In genomic region chr7:97748527-97749206, GRCm38 (mm10) we compare ENCODE assay signal across 7 mouse cellular contexts. TPM values are rescaled to one million over a fixed set of nuclear protein-coding genes. Genes with fewer than 3 reads are reported as not detected.
DNase-seq lines count a peak whose midpoint lies in the region; ATAC-seq and TF ChIP-seq lines count a peak whose summit lies in the region.

No protein-coding gene starts in this region.

- H3K27ac ChIP-seq in CH12.LX (ENCODE audit: insufficient read depth, low read depth): no peak overlapping the region
- peak overlapping the region; percentile 87 for H3K27ac ChIP-seq in heart, adult 2 months
- peak overlapping the region; percentile 45; the same call in 1 of the 2 replicates for H3K27ac ChIP-seq in kidney, embryonic 15.5 days

- H3K4me3 ChIP-seq in CH12.LX (replicated peaks in 1 of 3; ENCODE audit: low read depth in 2 of 3, low read length in 2 of 3, poor library complexity in 1 of 3): peak overlapping the region; percentile 45 to 65 (median 60)
- peak overlapping the region; percentile 31 for H3K4me3 ChIP-seq in heart, adult 2 months
- peak overlapping the region; percentile 15; the same call in 1 of the 2 replicates for H3K4me3 ChIP-seq in kidney, embryonic 15.5 days (replicated peaks)

- dilution Hi-C loops in CH12.LX (cut with MboI; ENCODE audit: extremely low pct_ligation_motif_present, extremely low pct_unique_long_range_greater_than_20kb, low sequenced_read_pairs): no loop called here

- peak overlapping the region; percentile 22; the same call in 1 of the 2 replicates for H3K9ac ChIP-seq in CH12.LX (ENCODE audit: insufficient read depth, low read depth)
- peak overlapping the region; percentile 69 for H3K9ac ChIP-seq in heart, adult 2 months (ENCODE audit: low read depth, low read length)
- no peak overlapping the region for H3K9ac ChIP-seq in kidney, embryonic 15.5 days

- in situ Hi-C loops in CH12.LX (cut with MboI; ENCODE audit: low pct_ligation_motif_present, low pct_unique_long_range_greater_than_20kb, low sequenced_read_pairs): no loop called here

- no peaks in the 10 kb centered on the region for H3K79me2 ChIP-seq in CH12.LX (replicated peaks; ENCODE audit: control insufficient read depth, extremely low read depth, insufficient read depth, poor library complexity, severe bottlenecking)
- H3K79me2 ChIP-seq in heart, adult 2 months (replicated peaks; ENCODE audit: control insufficient read depth, insufficient read depth, low read length): no peaks in the 10 kb centered on the region

- peak; percentile 50; the same call in 1 of the 2 replicates for ATAC-seq in kidney, embryonic 15.5 days (replicated peaks; ENCODE audit: low FRiP score)

- WGBS in heart, adult 2 months: 31% methylated on average over 10 of the region's 10 CpGs
- 64% methylated on average over 10 of the region's 10 CpGs for WGBS in kidney, embryonic 15.5 days

- peak overlapping the region; percentile 79 for H3K4me2 ChIP-seq in CH12.LX (ENCODE audit: insufficient read depth, low read depth, poor library complexity, severe bottlenecking)
- H3K4me2 ChIP-seq in kidney, embryonic 15.5 days: peak overlapping the region; percentile 48

- no peaks in the 10 kb centered on the region for H3K9me3 ChIP-seq in CH12.LX (replicated peaks; ENCODE audit: low read length)
- H3K9me3 ChIP-seq in kidney, embryonic 15.5 days (replicated peaks): no peaks in the 10 kb centered on the region

- DNase-seq in CH12.LX (ENCODE audit: extremely low read depth): peak; percentile 28
- peak; percentile 51 for DNase-seq in ZHBTc4 (ENCODE audit: low read depth, low spot score)
- peak; percentile 52 for DNase-seq in heart, adult 2 months
- DNase-seq in lung, postnatal 14 days: peak; percentile 44
- DNase-seq in splenic B cell, adult 2 months (ENCODE audit: low read depth, low spot score): peak; percentile 59
- DNase-seq in cerebellum, postnatal 4 days (ENCODE audit: low spot score in 2 of 2): no peak

- intact Hi-C loops in heart, adult 2 months (cut with DNase I): loop anchor here (5.0 kb wide), 3 partner anchors 99 to 354 kb away; no protein-coding TSS in a partner anchor

- no peak for TF ChIP-seq EP300 in CH12.LX (IDR thresholded peaks at IDR 0.05; ENCODE audit: low read length)
- no peak for TF ChIP-seq EP300 in heart, adult 2 months (IDR thresholded peaks at IDR 0.05; ENCODE audit: insufficient read depth, low read depth, low read length)

- TF ChIP-seq RAD21 in CH12.LX (IDR thresholded peaks at IDR 0.05; ENCODE audit: low read depth, low read length): no peak

- TF ChIP-seq CTCF in CH12.LX (conservative IDR thresholded peaks at IDR 0.05 in 1 of 2, IDR thresholded peaks at IDR 0.05 in 1 of 2; ENCODE audit: low read depth in 2 of 2, low read length in 2 of 2): no peak
- no peak for TF ChIP-seq CTCF in heart, adult 2 months (IDR thresholded peaks at IDR 0.05)

- peaks cover 2 to 7% of the 10 kb centered on the region in 2 experiments; a peak in 2 of 4 replicates for H3K4me1 ChIP-seq in CH12.LX (ENCODE audit: control insufficient read depth in 1 of 2, insufficient read depth in 2 of 2)
- H3K4me1 ChIP-seq in heart, adult 2 months (ENCODE audit: control insufficient read depth, insufficient read depth, low read length): peaks cover 6% of the 10 kb centered on the region
- H3K4me1 ChIP-seq in kidney, embryonic 15.5 days: peaks cover 22% of the 10 kb centered on the region

- no peaks in the 10 kb centered on the region for H3K36me3 ChIP-seq in CH12.LX (replicated peaks in 1 of 2; ENCODE audit: control insufficient read depth in 1 of 2, insufficient read depth in 1 of 2, low read length in 1 of 2)
- H3K36me3 ChIP-seq in heart, adult 2 months (ENCODE audit: control insufficient read depth, insufficient read depth, low read length): no peaks in the 10 kb centered on the region
- H3K36me3 ChIP-seq in kidney, embryonic 15.5 days: no peaks in the 10 kb centered on the region
- H3K36me3 ChIP-seq in splenic B cell, adult 2 months (ENCODE audit: control insufficient read depth, insufficient read depth, low read length, poor library complexity, severe bottlenecking): no peaks in the 10 kb centered on the region

- TF ChIP-seq POLR2A in CH12.LX (IDR thresholded peaks at IDR 0.05; ENCODE audit: low read depth, low read length): no peak
- TF ChIP-seq POLR2A in heart, adult 2 months (IDR thresholded peaks at IDR 0.05; ENCODE audit: insufficient read depth, low read depth, low read length): no peak; the same call in 1 of the 2 replicates

- H3K27me3 ChIP-seq in CH12.LX (replicated peaks): peaks cover 13% of the 10 kb centered on the region
- no peaks in the 10 kb centered on the region for H3K27me3 ChIP-seq in heart, adult 2 months (ENCODE audit: control insufficient read depth, insufficient read depth, low read length)
- no peaks in the 10 kb centered on the region for H3K27me3 ChIP-seq in kidney, embryonic 15.5 days
- H3K27me3 ChIP-seq in splenic B cell, adult 2 months (ENCODE audit: control insufficient read depth, insufficient read depth, low read length, poor library complexity, severe bottlenecking): no peaks in the 10 kb centered on the region

TF ChIP-seq in CH12.LX, 34 proteins besides CTCF, POLR2A, EP300 and RAD21:
- TF ChIP-seq GABPA (IDR thresholded peaks at IDR 0.05; ENCODE audit: insufficient replicate concordance, low read depth, low read length): no peak
- 0 out of 2 replicates have a peak, but pooled peaks have one; percentile 16 for TF ChIP-seq UBTF (IDR thresholded peaks at IDR 0.05; ENCODE audit: low read depth, low read length)
- peak; percentile 63; the same call in 1 of the 2 replicates for TF ChIP-seq MXI1 (IDR thresholded peaks at IDR 0.05; ENCODE audit: low read depth, low read length)
- no peak for TF ChIP-seq ZC3H11A (IDR thresholded peaks at IDR 0.05; ENCODE audit: low read depth, low read length)
- TF ChIP-seq HCFC1 (IDR thresholded peaks at IDR 0.05; ENCODE audit: low read depth, low read length): peak; percentile 18; the same call in 1 of the 2 replicates
- TF ChIP-seq IRF4 (IDR thresholded peaks at IDR 0.05; ENCODE audit: low read depth, low read length): no peak; the same call in 1 of the 2 replicates
- 0 out of 2 replicates have a peak, but pooled peaks have one; percentile 47 for TF ChIP-seq CHD1 (IDR thresholded peaks at IDR 0.05; ENCODE audit: low read depth, low read length)
- TF ChIP-seq MYC (IDR thresholded peaks at IDR 0.05; ENCODE audit: low read depth, low read length): no peak
- no peak for TF ChIP-seq PAX5 (IDR thresholded peaks at IDR 0.05; ENCODE audit: low read length)
- TF ChIP-seq MAZ (IDR thresholded peaks at IDR 0.05; ENCODE audit: low read depth, low read length): no peak
- TF ChIP-seq ZMIZ1 (IDR thresholded peaks at IDR 0.05; ENCODE audit: low read depth, low read length): no peak
- 0 out of 2 replicates have a peak, but pooled peaks have one; percentile 9 for TF ChIP-seq ETS1 (conservative IDR thresholded peaks at IDR 0.05; ENCODE audit: low read depth, low read length)
- TF ChIP-seq E2F4 (IDR thresholded peaks at IDR 0.05; ENCODE audit: insufficient replicate concordance, low read depth, low read length): no peak
- TF ChIP-seq JUND (conservative IDR thresholded peaks at IDR 0.05; ENCODE audit: low read depth, low read length): no peak

RNA-seq across cellular contexts. Expression of gene Aqp11, which starts 10.6 kb away (rescaled TPM):
- total RNA-seq in CH12.LX (2012; rRNA removed) (0.42 and 0.89 TPM in 2 replicates), CH12.LX (2014; rRNA removed) (0.28 and 0.46 TPM in 2 replicates)
- polyA plus RNA-seq in CH12.LX (2012; ENCODE audit: insufficient read length, low read depth): 1.0 and 2.0 TPM in 2 replicates
- 1 to 10 TPM in 1 of 2 experiments, under 1 TPM in 1; 0.91 to 1.6 TPM for total RNA-seq in heart, adult 2 months (2021)
- 2.6 and 3.0 TPM in 2 replicates for polyA plus RNA-seq in heart, adult 2 months (2012; rRNA removed)
- 16.5 and 18.5 TPM in 2 replicates for polyA plus RNA-seq in kidney, embryonic 15.5 days (2015; fragmentation: Nextera tagmentation; extraction: Ambion mirVana)

RNA-seq across cellular contexts. Expression of gene Pak1, which starts 39.7 kb away (rescaled TPM):
- 0.92 and 0.93 TPM in 2 replicates for total RNA-seq in CH12.LX (2012; rRNA removed)
- 4.1 and 4.2 TPM in 2 replicates for total RNA-seq in CH12.LX (2014; rRNA removed)
- polyA plus RNA-seq in CH12.LX (2012; ENCODE audit: insufficient read length, low read depth): 5.4 TPM in 2 replicates
- 1 to 10 TPM; 1.2 to 1.6 TPM for total RNA-seq in heart, adult 2 months (2021)
- 1.1 and 1.8 TPM in 2 replicates for polyA plus RNA-seq in heart, adult 2 months (2012; rRNA removed)
- polyA plus RNA-seq in kidney, embryonic 15.5 days (2015; fragmentation: Nextera tagmentation; extraction: Ambion mirVana): 16.4 and 17.2 TPM in 2 replicates

RNA-seq across cellular contexts. Expression of gene Clns1a, which starts 52.2 kb away (rescaled TPM):
- total RNA-seq in CH12.LX (2012; rRNA removed) (140 and 172 TPM in 2 replicates), CH12.LX (2014; rRNA removed) (305 and 306 TPM in 2 replicates)
- polyA plus RNA-seq in CH12.LX (2012; ENCODE audit: insufficient read length, low read depth): 240 and 284 TPM in 2 replicates
- 10 to 100 TPM; 25.9 to 29.8 TPM for total RNA-seq in heart, adult 2 months (2021)
- 18.9 and 35.9 TPM in 2 replicates for polyA plus RNA-seq in heart, adult 2 months (2012; rRNA removed)
- polyA plus RNA-seq in kidney, embryonic 15.5 days (2015; fragmentation: Nextera tagmentation; extraction: Ambion mirVana): 193 and 202 TPM in 2 replicates

Comparison
In these comparisons a context has a peak if more than half of its experiments do, and no peak if none do; other contexts are left out.
1. DNase-seq: peak in CH12.LX (single experiment), ZHBTc4 (single experiment), heart, adult 2 months (2 of 2), lung, postnatal 14 days (single experiment) and splenic B cell, adult 2 months (single experiment); none in cerebellum, postnatal 4 days (0 of 2).
2. Peak in every context shown above with its lines, with median percentiles within 50 percentile points of each other: H3K4me3 ChIP-seq.